Mouse (Mus musculus) ES-E14 (cell line): ENCODE measurements around the gene Cenpa. TPM values are rescaled to one million over a fixed set of nuclear protein-coding genes. Genes with fewer than 3 reads are reported as not detected.

ENCODE experiments used
- DNase-seq: peaks from one replicate; pipeline ENCODE4 v3.0.0-alpha.2; 2013; ENCODE audit warnings: low read depth, low spot score
- H3K27ac ChIP-seq: 2 replicates; pipeline ENCODE4 v1.5.1; 2012; ENCODE audit warnings: low read depth, mild to moderate bottlenecking, low read length, moderate library complexity, mixed read lengths; ENCODE audit not compliant: poor library complexity, insufficient read depth, severe bottlenecking
- H3K36me3 ChIP-seq: 2 replicates; pipeline ENCODE4 v1.6.1; 2012; ENCODE audit warnings: mild to moderate bottlenecking, low read length, moderate library complexity, mixed read lengths; ENCODE audit not compliant: control insufficient read depth, poor library complexity, insufficient read depth, severe bottlenecking
- H3K4me1 ChIP-seq, 2 experiments: fragments of 150-350 bp in 1 of 2; sonication (generic) in 1 of 2; 2 replicates each; pipeline ENCODE4 v1.6.1; 2012; ENCODE audit warnings: low read length in 2 of 2, mild to moderate bottlenecking in 1 of 2, mixed read lengths in 1 of 2; ENCODE audit not compliant: control insufficient read depth in 2 of 2, insufficient read depth in 2 of 2, poor library complexity in 1 of 2
- H3K4me3 ChIP-seq, 2 experiments: fragments of 150-350 bp in 1 of 2; sonication (generic) in 1 of 2; 2 replicates each; pipeline ENCODE4 v1.5.1; 2012; ENCODE audit warnings: low read length in 2 of 2, low read depth in 1 of 2, mild to moderate bottlenecking in 1 of 2, mixed read lengths in 1 of 2; ENCODE audit not compliant: insufficient read depth in 1 of 2, poor library complexity in 1 of 2, severe bottlenecking in 1 of 2
- H3K9ac ChIP-seq: 2 replicates; pipeline ENCODE4 v1.6.1; 2012; ENCODE audit warnings: low read depth, mild to moderate bottlenecking, low read length, mixed read lengths; ENCODE audit not compliant: poor library complexity, insufficient read depth, severe bottlenecking
- H3K9me3 ChIP-seq: fragments of 150-350 bp; sonication (generic); 2 replicates; pipeline ENCODE4 v1.6.1; 2012; ENCODE audit warnings: low read depth, mild to moderate bottlenecking, low read length; ENCODE audit not compliant: control insufficient read depth, insufficient read depth
- CHD2 ChIP-seq: IDR thresholded peaks from 2 replicates; pipeline ENCODE4 v1.6.1; 2014; ENCODE audit warnings: mild to moderate bottlenecking, low read depth, low read length, inconsistent platforms
- HCFC1 ChIP-seq: IDR thresholded peaks from 2 replicates; pipeline ENCODE4 v1.6.1; 2012; ENCODE audit warnings: low read length, inconsistent platforms, borderline replicate concordance; ENCODE audit not compliant: insufficient read depth
- MAFK ChIP-seq: IDR thresholded peaks from 2 replicates; pipeline ENCODE4 v1.6.1; 2014; ENCODE audit warnings: mild to moderate bottlenecking, low read depth, low read length, inconsistent platforms; ENCODE audit not compliant: insufficient read depth
- ZC3H11A ChIP-seq: IDR thresholded peaks from 2 replicates; pipeline ENCODE4 v1.6.1; 2012; ENCODE audit warnings: low read depth, mild to moderate bottlenecking, inconsistent platforms, low read length, borderline replicate concordance
- ZNF384 ChIP-seq: IDR thresholded peaks from 2 replicates; pipeline ENCODE4 v1.6.1; 2012; ENCODE audit warnings: low read depth, low read length, inconsistent platforms
- in situ Hi-C, 2 experiments: fragments of 600-800 bp; cut with MboI; formaldehyde crosslinking; loops; one replicate each; pipeline ENCODE4 v1.15.1; 2025; ENCODE audit warnings: low sequenced_read_pairs in 2 of 2, inconsistent platforms in 1 of 2; ENCODE audit not compliant: unreplicated experiment in 2 of 2
- total RNA-seq: library from RNA; depleted of rRNA; stranded (reverse); fragments of 300-350 nt; gene quantifications from 2 replicates; pipeline ENCODE4 v1.2.3, GENCODE M21; 2012

The Cenpa gene
- total RNA-seq, 1 experiment = 102 TPM

DNA sequence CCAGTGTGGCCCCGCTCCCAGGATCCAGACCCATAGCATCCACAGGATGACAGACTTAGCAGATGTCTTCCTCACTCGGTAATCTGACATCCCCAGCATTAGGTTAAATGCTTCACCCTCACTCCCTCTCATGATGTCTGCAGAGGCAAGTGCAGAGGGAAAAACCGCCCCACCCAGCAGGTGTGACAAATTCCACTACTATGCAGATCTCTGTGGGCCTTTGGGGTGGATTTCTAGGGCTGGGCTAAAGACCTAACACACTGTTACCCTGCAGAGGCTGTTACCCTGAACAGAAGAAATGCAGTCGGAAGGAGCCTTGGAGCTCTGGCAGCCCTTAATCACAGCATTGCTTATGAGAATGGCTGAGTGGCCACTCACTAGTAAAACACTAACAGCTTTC, 7.5 kb upstream of the Cenpa start:
- TF ChIP-seq ZC3H11A (no peak), CHD2 (no peak), ZNF384 (no peak), HCFC1 (no peak)
- Histone ChIP-seq H3K27ac (no peak overlapping the region; the same call in 1 of the 2 replicates), H3K4me3 (no peak overlapping the region), H3K9ac (no peak overlapping the region), H3K4me1 (peaks cover 0 to 3% of the 10 kb centered on the region in 2 experiments; a peak in 1 of 4 replicates), H3K9me3 (no peaks in the 10 kb centered on the region), H3K36me3 (peaks cover 19% of the 10 kb centered on the region; the same call in 1 of the 2 replicates)
- no peak for DNase-seq
- in situ Hi-C loops = no loop called here

DNA sequence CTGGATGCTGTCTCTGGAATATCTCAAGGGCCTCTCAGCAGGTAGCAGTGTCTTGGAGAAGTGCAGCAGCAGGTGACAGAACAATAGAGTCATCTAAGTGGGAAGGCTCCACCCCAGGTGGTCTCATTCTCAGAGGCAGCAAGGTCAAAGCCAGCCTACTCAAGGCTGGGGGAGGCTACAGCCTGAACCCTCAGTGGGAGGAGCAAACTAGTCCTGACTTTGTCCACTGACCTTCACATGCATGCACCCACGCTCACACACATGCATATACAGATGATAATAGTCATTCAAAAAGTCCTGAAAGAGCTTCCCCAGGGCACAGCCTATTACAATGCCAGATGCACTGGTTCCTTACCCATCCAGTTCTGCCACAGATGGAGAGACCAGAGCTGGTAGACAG, 6.3 kb upstream of the Cenpa start:
- Histone ChIP-seq H3K4me3 (no peak overlapping the region), H3K9me3 (no peaks in the 10 kb centered on the region), H3K4me1 (peaks cover 0 to 3% of the 10 kb centered on the region in 2 experiments; a peak in 1 of 4 replicates), H3K9ac (no peak overlapping the region), H3K36me3 (peaks cover 19% of the 10 kb centered on the region; the same call in 1 of the 2 replicates), H3K27ac (peak overlapping the region; percentile 57; the same call in 1 of the 2 replicates)
- no peak for DNase-seq
- TF ChIP-seq MAFK = no peak
- TF ChIP-seq ZNF384 = no peak
- no peak for TF ChIP-seq HCFC1
- no peak for TF ChIP-seq ZC3H11A
- in situ Hi-C loops = no loop called here

DNA sequence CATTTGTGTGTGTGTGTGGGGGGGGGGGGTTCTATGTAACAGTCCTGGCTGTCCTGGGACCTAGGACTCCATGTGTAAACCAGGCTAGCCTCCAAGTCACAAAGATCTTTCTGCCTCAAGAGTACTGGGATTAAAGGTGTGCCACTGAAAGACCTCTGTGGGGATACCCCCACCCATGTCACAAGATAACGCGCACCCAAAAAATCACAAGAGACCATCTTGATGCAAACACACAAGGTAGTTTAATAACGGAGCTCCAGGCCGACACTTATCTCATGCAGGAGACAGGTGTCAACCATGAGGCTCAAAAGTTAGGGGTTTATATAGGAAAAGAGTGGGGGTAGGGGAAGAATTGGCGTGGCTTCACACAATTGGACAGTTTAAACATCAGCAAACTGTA, 5.8 kb upstream of the Cenpa start:
- H3K9me3 ChIP-seq = no peaks in the 10 kb centered on the region
- peaks cover 16% of the 10 kb centered on the region; the same call in 1 of the 2 replicates for H3K36me3 ChIP-seq
- no peak overlapping the region for H3K9ac ChIP-seq
- in situ Hi-C loops = no loop called here
- DNase-seq = no peak
- H3K27ac ChIP-seq = peak overlapping the region; percentile 57; the same call in 1 of the 2 replicates
- H3K4me3 ChIP-seq = no peak overlapping the region
- no peak for TF ChIP-seq HCFC1
- TF ChIP-seq CHD2 = no peak
- no peak for TF ChIP-seq MAFK
- no peak for TF ChIP-seq ZC3H11A
- TF ChIP-seq ZNF384 = no peak
- H3K4me1 ChIP-seq = peaks cover 0 to 3% of the 10 kb centered on the region in 2 experiments; a peak in 1 of 4 replicates

DNA sequence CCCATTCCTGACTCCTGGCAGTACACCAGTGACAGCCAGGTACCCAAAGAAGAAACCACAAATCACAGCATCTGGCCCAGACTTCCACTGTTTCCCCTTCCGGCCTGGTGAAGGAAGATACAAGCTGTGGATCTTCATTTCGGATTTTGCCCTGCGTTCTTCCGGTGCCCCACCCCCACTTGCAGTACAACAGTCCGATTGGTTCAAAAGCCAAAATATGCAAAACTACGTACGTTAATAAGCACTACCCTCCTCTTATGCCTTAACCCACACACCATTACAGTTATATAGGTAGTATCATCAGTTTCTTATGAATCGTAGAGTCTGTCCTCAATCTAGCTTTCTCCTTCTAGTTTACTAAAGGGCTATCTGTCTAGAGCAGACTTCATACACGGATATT, 1.2 kb upstream of the Cenpa start:
- H3K36me3 ChIP-seq = peaks cover 18% of the 10 kb centered on the region
- peaks cover 0 to 9% of the 10 kb centered on the region in 2 experiments; a peak in 2 of 4 replicates for H3K4me1 ChIP-seq
- H3K4me3 ChIP-seq = no peak overlapping the region
- no peaks in the 10 kb centered on the region for H3K9me3 ChIP-seq
- no peak overlapping the region for H3K27ac ChIP-seq
- DNase-seq = no peak
- in situ Hi-C loops = no loop called here
- TF ChIP-seq HCFC1 (no peak), ZNF384 (no peak), MAFK (no peak), ZC3H11A (no peak), CHD2 (no peak)
- H3K9ac ChIP-seq = no peak overlapping the region

DNA sequence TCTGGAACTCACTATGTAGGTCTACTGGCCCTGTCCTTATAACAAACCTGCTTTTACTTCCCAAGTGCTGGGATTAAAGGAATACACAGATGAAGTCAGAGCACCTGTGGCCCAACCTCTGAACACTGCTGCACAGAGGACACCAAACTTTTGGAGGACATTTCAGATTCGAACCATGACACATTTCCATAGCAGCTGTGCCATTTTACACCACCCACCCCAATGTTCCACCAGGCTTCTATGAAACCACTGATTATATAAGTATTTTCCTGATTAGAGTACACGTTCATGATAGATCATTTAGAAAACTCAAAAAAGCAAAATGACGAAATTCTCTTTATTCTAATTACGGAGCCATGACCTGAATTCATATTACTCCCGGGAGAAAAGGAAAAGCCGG, 609 bp upstream of the Cenpa start:
- no peak overlapping the region for H3K27ac ChIP-seq
- H3K4me3 ChIP-seq = peak overlapping the region; percentile 42 to 99
- TF ChIP-seq CHD2 (no peak), ZNF384 (no peak), HCFC1 (no peak), MAFK (no peak), ZC3H11A (no peak)
- peak overlapping the region; percentile 65 for H3K9ac ChIP-seq
- DNase-seq = no peak
- no peaks in the 10 kb centered on the region for H3K9me3 ChIP-seq
- in situ Hi-C loops = no loop called here
- H3K4me1 ChIP-seq = peaks cover 0 to 9% of the 10 kb centered on the region in 2 experiments; a peak in 2 of 4 replicates
- H3K36me3 ChIP-seq = peaks cover 18% of the 10 kb centered on the region
